Mouse (Mus musculus) ovary, postnatal 10 days (tissue): ENCODE measurements at regions not wholly inside any gene's neighbourhood (a gene's known extent, or its start where the extent isn't known, plus 50 kb on each side); places are given as distances from the start of the nearest gene placed in this dataset.

ENCODE experiments used
- DNase-seq: peaks from one replicate; pipeline ENCODE4 v3.0.0; 2022; ENCODE audit warnings: low spot score

- DNase-seq: no peak
Measured at GRCm38 (mm10) chr1:13424524-13424923, 2010.6 kb downstream of the A830018L16Rik start.

GRCm38 (mm10) chr1:13425601-13426327 lies 2011.9 kb downstream of the A830018L16Rik start:
- DNase-seq: no peak

- DNase-seq: peak; percentile 35
Measured at GRCm38 (mm10) chr1:13426328-13427067, 2012.6 kb downstream of the A830018L16Rik start.

GRCm38 (mm10) chr1:13427068-13427434 lies 2013.1 kb downstream of the A830018L16Rik start:
- no peak for DNase-seq

- no peak for DNase-seq
Measured at GRCm38 (mm10) chr1:13427501-13428207, 2013.7 kb downstream of the A830018L16Rik start.

- no peak for DNase-seq
Measured at GRCm38 (mm10) chr1:13437747-13438394, 2024.0 kb downstream of the A830018L16Rik start.

- DNase-seq: no peak
Measured at GRCm38 (mm10) chr1:13442366-13442765, 2028.5 kb downstream of the A830018L16Rik start.

- no peak for DNase-seq
Measured at GRCm38 (mm10) chr1:13454534-13454933, 2040.6 kb downstream of the A830018L16Rik start.

GRCm38 (mm10) chr1:13455572-13455971 lies 2041.7 kb downstream of the A830018L16Rik start:
- no peak for DNase-seq

GRCm38 (mm10) chr1:13464311-13464710 lies 2050.4 kb downstream of the A830018L16Rik start:
- no peak for DNase-seq

GRCm38 (mm10) chr1:13467174-13467573 lies 2053.3 kb downstream of the A830018L16Rik start:
- DNase-seq: no peak

- DNase-seq: no peak
Measured at GRCm38 (mm10) chr1:13467886-13468630, 2054.2 kb downstream of the A830018L16Rik start.

- no peak for DNase-seq
Measured at GRCm38 (mm10) chr1:13494727-13495404, 2081.0 kb downstream of the A830018L16Rik start.

- DNase-seq: no peak
Measured at GRCm38 (mm10) chr1:13496386-13496785, 2082.5 kb downstream of the A830018L16Rik start.

- DNase-seq: peak; percentile 3
Measured at GRCm38 (mm10) chr1:13500456-13500855, 2086.6 kb downstream of the A830018L16Rik start.

GRCm38 (mm10) chr1:13501938-13502337 lies 2088.0 kb downstream of the A830018L16Rik start:
- DNase-seq: no peak

- no peak for DNase-seq
Measured at GRCm38 (mm10) chr1:13513761-13514160, 2099.9 kb downstream of the A830018L16Rik start.
